Mouse (Mus musculus) layer of hippocampus, adult 8-10 months (tissue): ENCODE data around the gene Usp16. TPM values are rescaled to one million over a fixed set of nuclear protein-coding genes. Genes with fewer than 3 reads are reported as not detected.
A peak's percentile ranks its signal among the peaks of the same experiment; 100 is the strongest.
"Not testable (repeated sequence)": the region's sequence is repeated elsewhere in the genome, so short reads cannot be mapped to it uniquely, and the experiment has no call there.

Experiments used
- DNase-seq, 2 experiments: peaks; one replicate each; pipeline ENCODE4 v3.0.0; 2022; ENCODE audit warnings: low spot score in 2 of 2
- total RNA-seq, 4 experiments: library from RNA; stranded (reverse); gene quantifications; 2 replicates each; pipeline ENCODE4 v1.2.4; 2022

Gene Usp16
- total RNA-seq, 4 experiments from 2014 or later: 43.4 to 53.5 (median 48.7) TPM

GRCm38 (mm10) chr16:87486739-87487138, 32.2 kb downstream of the Usp16 start:
- no peak for DNase-seq

- no peak for DNase-seq
Observed at GRCm38 (mm10) chr16:87488605-87489004, 34.1 kb downstream of the Usp16 start.

GRCm38 (mm10) chr16:87492191-87492792, 37.8 kb downstream of the Usp16 start:
- not testable (repeated sequence) for DNase-seq

- no peak for DNase-seq
Observed at GRCm38 (mm10) chr16:87494955-87495655, 40.6 kb downstream of the Usp16 start.

- peak; percentile 94 to 95 for DNase-seq
Observed at GRCm38 (mm10) chr16:87495716-87496447, 41.4 kb downstream of the Usp16 start, which contains the start of gene Cct8. Gene Cct8, minus strand, starts transcription at chr16:87495873.

- DNase-seq: no peak
Observed at GRCm38 (mm10) chr16:87496728-87497127, 42.2 kb downstream of the Usp16 start.

GRCm38 (mm10) chr16:87497171-87497570, 42.7 kb downstream of the Usp16 start:
- DNase-seq: no peak

- no peak for DNase-seq
Observed at GRCm38 (mm10) chr16:87499556-87499955, 45.1 kb downstream of the Usp16 start.

- no peak for DNase-seq
Observed at GRCm38 (mm10) chr16:87501304-87502078, 47.0 kb downstream of the Usp16 start.

GRCm38 (mm10) chr16:87511706-87512105, 57.2 kb downstream of the Usp16 start:
- no peak for DNase-seq

- DNase-seq: no peak
Observed at GRCm38 (mm10) chr16:87512331-87512730, 57.8 kb downstream of the Usp16 start.

- no peak for DNase-seq
Observed at GRCm38 (mm10) chr16:87524228-87524627, 69.7 kb downstream of the Usp16 start.

- no peak for DNase-seq
Observed at GRCm38 (mm10) chr16:87527553-87528249, 73.2 kb downstream of the Usp16 start.

GRCm38 (mm10) chr16:87528755-87529154, 74.3 kb downstream of the Usp16 start:
- no peak for DNase-seq

Other genes with a start within 250 kb of the Usp16 start
- gene N6amt1, start 100.5 kb upstream of the Usp16 start, total RNA-seq: 10 to 100 TPM; 17.0 to 19.9 (median 18.5) TPM
- gene Ltn1, start 22.1 kb upstream of the Usp16 start, total RNA-seq: 10 to 100 TPM; 40.0 to 50.7 (median 44.1) TPM
- gene Rwdd2b, start 14.1 kb upstream of the Usp16 start, total RNA-seq: 10 to 100 TPM in 2 of 4 experiments, 1 to 10 TPM in 2; 8.7 to 11.8 (median 10.2) TPM
- gene Cct8, start 41.2 kb downstream of the Usp16 start, total RNA-seq: 100 to 1,000 TPM; 174 to 197 (median 187) TPM
- gene Map3k7cl, start 98.6 kb downstream of the Usp16 start, total RNA-seq: under 1 TPM; 0.25 to 0.47 (median 0.38) TPM
- gene Bach1, start 244.2 kb downstream of the Usp16 start, total RNA-seq: 10 to 100 TPM; 12.9 to 18.0 (median 14.2) TPM